Mouse (Mus musculus): Measurements from ENCODE around the gene Vmn1r128. TPM values are rescaled to one million over a fixed set of nuclear protein-coding genes. Genes with fewer than 3 reads are reported as not detected.
"Not testable (repeated sequence)": the region's sequence is repeated elsewhere in the genome, so short reads cannot be mapped to it uniquely, and the experiment has no call there.

The Vmn1r128 gene
- polyA plus RNA-seq (2016; fragmentation: Nextera tagmentation; extraction: Ambion mirVana) = not detected in 2 replicates

GRCm38 (mm10) chr7:21349073-21349472 is at the start of gene Vmn1r128:
Gene Vmn1r128, plus strand, starts transcription at chr7:21349373.
- not testable (repeated sequence) for H3K27me3 ChIP-seq; ATAC-seq (ENCODE audit: low FRiP score); H3K27ac ChIP-seq; H3K4me1 ChIP-seq; H3K36me3 ChIP-seq (replicated peaks); H3K4me3 ChIP-seq (replicated peaks); H3K9me3 ChIP-seq; H3K4me2 ChIP-seq; H3K9ac ChIP-seq
- 80% methylated on average over 1 of the region's 1 CpGs for WGBS

- not testable (repeated sequence) for H3K36me3 ChIP-seq (replicated peaks); H3K9ac ChIP-seq; H3K4me1 ChIP-seq; H3K9me3 ChIP-seq; H3K4me3 ChIP-seq (replicated peaks); ATAC-seq (ENCODE audit: low FRiP score); H3K27me3 ChIP-seq; H3K4me2 ChIP-seq; H3K27ac ChIP-seq
- no CpG with 5 or more reads among the region's 5 CpGs for WGBS
These were observed 47.8 kb upstream of the Vmn1r128 start, which contains the start of gene Vmn1r126 for GRCm38 (mm10) chr7:21301367-21301766. Gene Vmn1r126, minus strand, starts transcription at chr7:21301467.

- H3K27me3 ChIP-seq, H3K9ac ChIP-seq: not testable (repeated sequence)
- WGBS = no CpG with 5 or more reads among the region's 3 CpGs
These were observed 29.4 kb upstream of the Vmn1r128 start, which contains the start of gene Vmn1r127 for GRCm38 (mm10) chr7:21319761-21320160. Gene Vmn1r127, minus strand, starts transcription at chr7:21319861.

GRCm38 (mm10) chr7:21361191-21361590 is 12.0 kb downstream of the Vmn1r128 start, which contains the start of gene Vmn1r129:
Gene Vmn1r129, minus strand, starts transcription at chr7:21361291.
- not testable (repeated sequence) for H3K9me3 ChIP-seq; H3K27me3 ChIP-seq; H3K9ac ChIP-seq; H3K4me3 ChIP-seq (replicated peaks); H3K27ac ChIP-seq; H3K36me3 ChIP-seq (replicated peaks); H3K4me1 ChIP-seq; ATAC-seq (ENCODE audit: low FRiP score); H3K4me2 ChIP-seq
- WGBS = no CpG with 5 or more reads among the region's 1 CpGs

More at GRCm38 (mm10) chr7:21319761-21320160, 29.4 kb upstream of the Vmn1r128 start, which contains the start of gene Vmn1r127:
- not testable (repeated sequence) for H3K4me1 ChIP-seq; ATAC-seq (ENCODE audit: low FRiP score); H3K9me3 ChIP-seq; H3K36me3 ChIP-seq (replicated peaks); H3K27ac ChIP-seq; H3K4me3 ChIP-seq (replicated peaks); H3K4me2 ChIP-seq

Other genes starting within 250 kb of the Vmn1r128 start
- not detected in 2 replicates for gene Vmn1r122, start 215.2 kb upstream of the Vmn1r128 start, polyA plus RNA-seq (2016; fragmentation: Nextera tagmentation; extraction: Ambion mirVana)
- gene Vmn1r123, start 187.2 kb upstream of the Vmn1r128 start, polyA plus RNA-seq (2016; fragmentation: Nextera tagmentation; extraction: Ambion mirVana) = not detected in 2 replicates
- not detected in 2 replicates for gene Gm5157, start 158.9 kb upstream of the Vmn1r128 start, polyA plus RNA-seq (2016; fragmentation: Nextera tagmentation; extraction: Ambion mirVana)
- gene Vmn1r124, start 88.8 kb upstream of the Vmn1r128 start, polyA plus RNA-seq (2016; fragmentation: Nextera tagmentation; extraction: Ambion mirVana) = not detected in 2 replicates
- gene Vmn1r125, start 77.2 kb upstream of the Vmn1r128 start, polyA plus RNA-seq (2016; fragmentation: Nextera tagmentation; extraction: Ambion mirVana) = not detected in 2 replicates
- not detected in 2 replicates for gene Vmn1r126, start 47.9 kb upstream of the Vmn1r128 start, polyA plus RNA-seq (2016; fragmentation: Nextera tagmentation; extraction: Ambion mirVana)
- not detected in 2 replicates for gene Vmn1r127, start 29.5 kb upstream of the Vmn1r128 start, polyA plus RNA-seq (2016; fragmentation: Nextera tagmentation; extraction: Ambion mirVana)
- not detected in 2 replicates for gene Vmn1r129, start 11.9 kb downstream of the Vmn1r128 start, polyA plus RNA-seq (2016; fragmentation: Nextera tagmentation; extraction: Ambion mirVana)
- gene Gm6882, start 83.4 kb downstream of the Vmn1r128 start, polyA plus RNA-seq (2016; fragmentation: Nextera tagmentation; extraction: Ambion mirVana) = not detected in 2 replicates
- gene Vmn1r130, start 162.4 kb downstream of the Vmn1r128 start, polyA plus RNA-seq (2016; fragmentation: Nextera tagmentation; extraction: Ambion mirVana) = not detected in 2 replicates
- gene Vmn1r131, start 196.7 kb downstream of the Vmn1r128 start, polyA plus RNA-seq (2016; fragmentation: Nextera tagmentation; extraction: Ambion mirVana) = not detected in 2 replicates

Data from forebrain, embryonic 12.5 days (tissue).